Mouse (Mus musculus) brain, adult 10 weeks (tissue): ENCODE measurements around the gene Olfr20. TPM values are rescaled to one million over a fixed set of nuclear protein-coding genes. Genes with fewer than 3 reads are reported as not detected.

ENCODE experiments used
- polyA plus RNA-seq: library from polyadenylated mRNA; stranded (reverse); fragments of 350-450 nt; fragmentation: Illumina TruSeq; extraction: RNeasy Lipid Tissue Mini Kit (QIAGEN cat#74804); gene quantifications from one replicate; pipeline ENCODE4 v1.2.3, GENCODE M21; 2015; ENCODE audit warnings: low read depth, low replicate concordance

Gene Olfr20
- polyA plus RNA-seq: not detected

GRCm38 (mm10) chr11:73350483-73350882 lies at the start of gene Olfr20:
Gene Olfr20, plus strand, starts transcription at chr11:73350783.

GRCm38 (mm10) chr11:73329442-73329841 lies 21.1 kb upstream of the Olfr20 start, which contains the start of the genes Aspa, Gm49340 and Spata22:
Gene Aspa, minus strand, starts transcription at chr11:73329596.
Gene Gm49340, plus strand, starts transcription at chr11:73329741.
Gene Spata22, plus strand, starts transcription at chr11:73329741.

GRCm38 (mm10) chr11:73370946-73371345 lies 20.4 kb downstream of the Olfr20 start, which contains the start of gene Olfr376:
Gene Olfr376, plus strand, starts transcription at chr11:73371246.

DNA sequence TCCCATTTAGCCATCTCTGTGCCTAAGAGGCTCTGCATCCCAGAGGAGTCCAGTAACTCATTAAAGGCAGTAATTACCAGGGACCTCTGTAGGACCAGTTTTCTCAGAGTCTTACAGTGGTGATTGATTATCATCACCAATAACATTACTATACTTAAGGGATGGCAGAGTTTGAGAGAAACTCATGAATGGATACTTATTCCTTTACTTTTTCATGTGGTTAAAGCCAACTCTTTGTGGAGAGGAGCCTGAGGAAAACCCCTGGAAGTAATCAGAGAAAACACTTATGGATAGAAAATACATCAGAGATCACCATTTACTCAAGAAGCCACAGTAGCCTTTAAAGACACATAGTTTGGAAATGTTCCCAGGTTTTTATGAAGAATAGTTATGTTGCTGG lies 48.9 kb downstream of the Olfr20 start, which contains the start of gene Olfr1:
Gene Olfr1 (minus strand): TSS at position 101 of the 400 bp plus-strand sequence.

Other genes with a start within 250 kb of the Olfr20 start
- 0.15 TPM for gene Haspin, start 212.5 kb upstream of the Olfr20 start, polyA plus RNA-seq
- 1.4 TPM for gene P2rx5, start 190.4 kb upstream of the Olfr20 start, polyA plus RNA-seq
- 66.8 TPM for gene Emc6, start 173.7 kb upstream of the Olfr20 start, polyA plus RNA-seq
- 17.3 TPM for gene Tax1bp3, start 173.7 kb upstream of the Olfr20 start, polyA plus RNA-seq
- gene Ctns, start 151.7 kb upstream of the Olfr20 start, polyA plus RNA-seq: 14.1 TPM
- 3.3 TPM for gene Shpk, start 151.3 kb upstream of the Olfr20 start, polyA plus RNA-seq
- 0.21 TPM for gene Trpv1, start 116.5 kb upstream of the Olfr20 start, polyA plus RNA-seq
- 0.49 TPM for gene Trpv3, start 83.4 kb upstream of the Olfr20 start, polyA plus RNA-seq
- 53.5 TPM for gene Aspa, start 21.2 kb upstream of the Olfr20 start, polyA plus RNA-seq
- not detected for gene Gm49340, start 21.0 kb upstream of the Olfr20 start, polyA plus RNA-seq
- not detected for gene Spata22, start 21.0 kb upstream of the Olfr20 start, polyA plus RNA-seq
- gene Olfr376, start 20.5 kb downstream of the Olfr20 start, polyA plus RNA-seq: not detected
- not detected for gene Olfr1, start 48.8 kb downstream of the Olfr20 start, polyA plus RNA-seq
- not detected for gene Olfr378, start 77.7 kb downstream of the Olfr20 start, polyA plus RNA-seq
- gene Olfr380, start 106.7 kb downstream of the Olfr20 start, polyA plus RNA-seq: not detected
- not detected for gene Olfr381, start 140.8 kb downstream of the Olfr20 start, polyA plus RNA-seq
- not detected for gene Olfr382, start 166.4 kb downstream of the Olfr20 start, polyA plus RNA-seq
- gene Olfr385, start 242.2 kb downstream of the Olfr20 start, polyA plus RNA-seq: not detected
- not detected for gene Olfr384, start 247.8 kb downstream of the Olfr20 start, polyA plus RNA-seq